Mouse (Mus musculus) cortical plate, adult 2 months (tissue): ENCODE measurements around the gene Rtn4rl2.

Source experiments
- CTCF ChIP-seq: fragments of 200-500 bp; IDR thresholded peaks from 2 replicates; pipeline ENCODE4 v1.5.1; 2011; ENCODE audit warnings: mild to moderate bottlenecking, control low read depth, low read length; ENCODE audit not compliant: insufficient read depth; ENCODE audit errors: extremely low read depth
- POLR2A ChIP-seq: fragments of 200-500 bp; IDR thresholded peaks from 2 replicates; pipeline ENCODE4 v1.6.1; 2011; ENCODE audit warnings: mild to moderate bottlenecking, low read length, control low read depth; ENCODE audit not compliant: insufficient read depth; ENCODE audit errors: extremely low read depth

DNA sequence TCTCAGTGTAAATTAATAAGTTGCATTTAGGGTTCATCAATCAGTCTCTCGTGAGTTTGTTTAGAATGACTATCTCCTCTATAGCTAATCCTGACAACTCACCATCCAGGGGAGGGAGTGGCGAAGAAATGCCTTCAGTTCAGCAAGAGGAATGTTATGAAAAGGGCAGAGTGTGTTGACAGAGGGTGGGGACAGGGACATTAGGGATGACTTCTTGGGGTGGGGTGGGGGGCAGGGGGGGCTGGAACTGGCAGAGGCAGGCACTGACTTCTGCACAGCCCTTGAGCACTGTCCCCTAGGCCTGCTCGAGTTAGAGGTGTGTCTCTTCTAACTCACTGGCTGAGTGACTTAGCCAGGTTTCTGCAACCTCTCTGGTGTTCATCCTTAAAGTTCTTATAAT is 31.7 kb upstream of the Rtn4rl2 start:
- TF ChIP-seq POLR2A (no peak), CTCF (no peak)
